Mouse (Mus musculus) MEL (cell line): ENCODE data around the gene Mast3. TPM values are rescaled to one million over a fixed set of nuclear protein-coding genes. Genes with fewer than 3 reads are reported as not detected.

Source experiments
- DNase-seq: peaks from one replicate; pipeline ENCODE4 v3.0.0; 2011; ENCODE audit warnings: low read depth, low spot score
- H3K27ac ChIP-seq: 2 replicates; pipeline ENCODE4 v1.5.1; 2012; ENCODE audit warnings: low read depth, mild to moderate bottlenecking, control low read depth, low read length, moderate library complexity; ENCODE audit not compliant: control insufficient read depth
- H3K27me3 ChIP-seq, 2 experiments: fragments of 150-350 bp in 1 of 2; sonication (generic) in 1 of 2; 2 replicates each; pipeline ENCODE4 v1.6.1; 2012; ENCODE audit warnings: low read length in 2 of 2, mild to moderate bottlenecking in 2 of 2, improper control_type of control experiment in 1 of 2, moderate library complexity in 1 of 2; ENCODE audit not compliant: insufficient read depth in 2 of 2, control insufficient read depth in 1 of 2
- H3K36me3 ChIP-seq, 2 experiments: 2 replicates each; pipeline ENCODE4 v1.6.1; 2012 to 2014; ENCODE audit warnings: low read length in 2 of 2, improper control_type of control experiment in 1 of 2, inconsistent platforms in 1 of 2, mild to moderate bottlenecking in 1 of 2; ENCODE audit not compliant: insufficient read depth in 2 of 2, control insufficient read depth in 1 of 2
- H3K4me1 ChIP-seq, 2 experiments: fragments of 150-350 bp in 1 of 2; sonication (generic) in 1 of 2; 2 replicates each; pipeline ENCODE4 v1.6.1; 2012; ENCODE audit warnings: low read length in 2 of 2, improper control_type of control experiment in 1 of 2, mild to moderate bottlenecking in 1 of 2; ENCODE audit not compliant: insufficient read depth in 2 of 2, control insufficient read depth in 1 of 2
- H3K4me3 ChIP-seq, 2 experiments: fragments of 150-350 bp in 1 of 2; sonication (generic) in 1 of 2; 2 replicates each; pipeline ENCODE4 v1.5.1; 2012; ENCODE audit warnings: low read depth in 2 of 2, low read length in 2 of 2, mild to moderate bottlenecking in 2 of 2, moderate library complexity in 2 of 2, control low read depth in 1 of 2, improper control_type of control experiment in 1 of 2; ENCODE audit not compliant: control insufficient read depth in 1 of 2, insufficient read depth in 1 of 2
- H3K79me2 ChIP-seq: 2 replicates; pipeline ENCODE4 v1.6.1; 2012; ENCODE audit warnings: mild to moderate bottlenecking, low read length, moderate library complexity; ENCODE audit not compliant: control insufficient read depth, poor library complexity, insufficient read depth
- H3K9ac ChIP-seq: 2 replicates; pipeline ENCODE4 v1.6.1; 2012; ENCODE audit warnings: low read depth, mild to moderate bottlenecking, control low read depth, low read length, moderate library complexity; ENCODE audit not compliant: control insufficient read depth, poor library complexity, severe bottlenecking
- H3K9me3 ChIP-seq: fragments of 150-350 bp; sonication (generic); replicated peaks from 2 replicates; pipeline ENCODE4 v1.6.1; 2012; ENCODE audit warnings: mild to moderate bottlenecking, low read length, improper control_type of control experiment, moderate library complexity; ENCODE audit not compliant: insufficient read depth
- CHD2 ChIP-seq: IDR thresholded peaks from 2 replicates; pipeline ENCODE4 v1.6.1; 2011; ENCODE audit warnings: low read length, improper control_type of control experiment
- CTCF ChIP-seq, 3 experiments: IDR thresholded peaks in 2 of 3; conservative IDR thresholded peaks in 1 of 3; 2 replicates each; pipeline ENCODE4 v1.5.1; 2011 to 2012; ENCODE audit warnings: low read length in 3 of 3, low read depth in 2 of 3, mild to moderate bottlenecking in 2 of 3, improper control_type of control experiment in 1 of 3, inconsistent platforms in 1 of 3, mixed read lengths in 1 of 3, moderate library complexity in 1 of 3; ENCODE audit not compliant: control insufficient read depth in 1 of 3, insufficient read depth in 1 of 3, poor library complexity in 1 of 3, severe bottlenecking in 1 of 3
- EP300 ChIP-seq, 2 experiments: IDR thresholded peaks; 2 replicates each; pipeline ENCODE4 v1.6.1; 2011; ENCODE audit warnings: improper control_type of control experiment in 2 of 2, low read length in 2 of 2, low read depth in 1 of 2, mild to moderate bottlenecking in 1 of 2
- ETS1 ChIP-seq: IDR thresholded peaks from 2 replicates; pipeline ENCODE4 v1.6.1; 2012; ENCODE audit warnings: low read depth, mild to moderate bottlenecking, inconsistent platforms, low read length, improper control_type of control experiment, moderate library complexity
- HCFC1 ChIP-seq: IDR thresholded peaks from 2 replicates; pipeline ENCODE4 v1.6.1; 2012; ENCODE audit warnings: low read depth, mild to moderate bottlenecking, inconsistent platforms, low read length, improper control_type of control experiment, moderate library complexity
- KAT2A ChIP-seq: conservative IDR thresholded peaks from 2 replicates; pipeline ENCODE4 v1.6.1; 2012; ENCODE audit warnings: low read depth, low read length, improper control_type of control experiment, inconsistent platforms
- MAFK ChIP-seq: IDR thresholded peaks from 2 replicates; pipeline ENCODE4 v1.6.1; 2011; ENCODE audit warnings: low read depth, mild to moderate bottlenecking, low read length, improper control_type of control experiment, borderline replicate concordance
- MAX ChIP-seq: IDR thresholded peaks from 2 replicates; pipeline ENCODE4 v1.6.1; 2011; ENCODE audit warnings: low read length, improper control_type of control experiment
- MYB ChIP-seq: IDR thresholded peaks from 2 replicates; pipeline ENCODE4 v1.6.1; 2011; ENCODE audit warnings: mild to moderate bottlenecking, low read depth, low read length, improper control_type of control experiment
- MYC ChIP-seq: IDR thresholded peaks from 2 replicates; pipeline ENCODE4 v1.6.1; 2011; ENCODE audit warnings: low read depth, mild to moderate bottlenecking, low read length, improper control_type of control experiment, moderate library complexity
- POLR2AphosphoS2 ChIP-seq: IDR thresholded peaks from 2 replicates; pipeline ENCODE4 v1.6.1; 2011; ENCODE audit warnings: low read length, improper control_type of control experiment
- TBP ChIP-seq: IDR thresholded peaks from 2 replicates; pipeline ENCODE4 v1.8.0; 2011; ENCODE audit warnings: low read depth, low read length, improper control_type of control experiment
- TCF12 ChIP-seq: IDR thresholded peaks from 2 replicates; pipeline ENCODE4 v1.6.1; 2014; ENCODE audit warnings: low read depth, mild to moderate bottlenecking, inconsistent platforms, low read length, improper control_type of control experiment, moderate library complexity
- UBTF ChIP-seq: IDR thresholded peaks from 2 replicates; pipeline ENCODE4 v1.6.1; 2012; ENCODE audit warnings: low read depth, mild to moderate bottlenecking, inconsistent platforms, low read length, improper control_type of control experiment, moderate library complexity, borderline replicate concordance; ENCODE audit not compliant: insufficient read depth
- USF2 ChIP-seq, 2 experiments: IDR thresholded peaks; 2 replicates each; pipeline ENCODE4 v1.6.1; 2011 to 2012; ENCODE audit warnings: improper control_type of control experiment in 2 of 2, low read length in 2 of 2, borderline replicate concordance in 1 of 2, inconsistent platforms in 1 of 2, low read depth in 1 of 2, mild to moderate bottlenecking in 1 of 2; ENCODE audit not compliant: insufficient read depth in 1 of 2
- ZKSCAN1 ChIP-seq: IDR thresholded peaks from 2 replicates; pipeline ENCODE4 v1.6.1; 2012; ENCODE audit warnings: low read depth, mild to moderate bottlenecking, inconsistent platforms, low read length, improper control_type of control experiment, moderate library complexity
- polyA plus RNA-seq, 2 experiments: library from polyadenylated mRNA; stranded (reverse) in 1 of 2; unstranded in 1 of 2; fragments of >175 nt in 1 of 2; fragments of >200 nt in 1 of 2; gene quantifications; 2 replicates each; pipeline versions ENCODE4 v1.2.1 to v1.2.4; 2012; ENCODE audit warnings: low replicate concordance in 2 of 2, low read depth in 1 of 2; ENCODE audit not compliant: insufficient read length in 2 of 2, insufficient read depth in 1 of 2, missing spikeins in 1 of 2
- total RNA-seq: library from RNA; depleted of rRNA; stranded (reverse); fragments of 300-350 nt; gene quantifications from 2 replicates; pipeline ENCODE4 v1.2.3, GENCODE M21; 2012

Gene Mast3
- total and polyA plus RNA-seq, 3 experiments = 13.5 to 54.7 TPM; not detected in 1

GRCm38 (mm10) chr8:70796403-70797080 lies 8.3 kb downstream of the Mast3 start:
- no peaks in the 10 kb centered on the region for H3K9me3 ChIP-seq
- H3K4me3 ChIP-seq = peak overlapping the region; percentile 56
- peaks cover 7% of the 10 kb centered on the region for H3K79me2 ChIP-seq
- no peaks in the 10 kb centered on the region for H3K27me3 ChIP-seq
- no peak overlapping the region for H3K27ac ChIP-seq
- TF ChIP-seq ZKSCAN1 (no peak), UBTF (no peak), USF2 (IDR thresholded peaks at IDR 0.05; ENCODE audit: borderline replicate concordance in 1 of 2, insufficient read depth in 1 of 2, low read depth in 1 of 2, low read length in 2 of 2) (no peak), HCFC1 (no peak)
- peaks cover 0 to 12% of the 10 kb centered on the region in 2 experiments; a peak in 2 of 4 replicates for H3K4me1 ChIP-seq
- no peak for DNase-seq
- H3K9ac ChIP-seq = peak overlapping the region; percentile 68
- no peaks in the 10 kb centered on the region; a peak in 1 of 4 replicates for H3K36me3 ChIP-seq

GRCm38 (mm10) chr8:70795370-70795769 lies 9.5 kb downstream of the Mast3 start:
- Histone ChIP-seq H3K9me3 (no peaks in the 10 kb centered on the region), H3K36me3 (no peaks in the 10 kb centered on the region; a peak in 1 of 4 replicates), H3K4me3 (no peak overlapping the region), H3K27ac (no peak overlapping the region), H3K9ac (no peak overlapping the region), H3K79me2 (peaks cover 17% of the 10 kb centered on the region), H3K4me1 (peaks cover 0 to 16% of the 10 kb centered on the region in 2 experiments; a peak in 3 of 4 replicates), H3K27me3 (no peaks in the 10 kb centered on the region)
- no peak for DNase-seq
- TF ChIP-seq CTCF (IDR thresholded peaks at IDR 0.05 in 2 of 3, conservative IDR thresholded peaks at IDR 0.05 in 1 of 3; ENCODE audit: control insufficient read depth in 1 of 3, insufficient read depth in 1 of 3, low read depth in 2 of 3, low read length in 3 of 3, poor library complexity in 1 of 3, severe bottlenecking in 1 of 3) (no peak), MAFK (no peak), MAX (no peak), TCF12 (no peak), USF2 (IDR thresholded peaks at IDR 0.05; ENCODE audit: borderline replicate concordance in 1 of 2, insufficient read depth in 1 of 2, low read depth in 1 of 2, low read length in 2 of 2) (no peak), MYB (no peak), ETS1 (no peak), POLR2AphosphoS2 (no peak), CHD2 (no peak), MYC (no peak), ZKSCAN1 (no peak), KAT2A (no peak), EP300 (IDR thresholded peaks at IDR 0.05; ENCODE audit: low read depth in 1 of 2, low read length in 2 of 2) (no peak), TBP (no peak)
